30 mouse cellular contexts compared by ENCODE assay signal in the genomic region with DNA sequence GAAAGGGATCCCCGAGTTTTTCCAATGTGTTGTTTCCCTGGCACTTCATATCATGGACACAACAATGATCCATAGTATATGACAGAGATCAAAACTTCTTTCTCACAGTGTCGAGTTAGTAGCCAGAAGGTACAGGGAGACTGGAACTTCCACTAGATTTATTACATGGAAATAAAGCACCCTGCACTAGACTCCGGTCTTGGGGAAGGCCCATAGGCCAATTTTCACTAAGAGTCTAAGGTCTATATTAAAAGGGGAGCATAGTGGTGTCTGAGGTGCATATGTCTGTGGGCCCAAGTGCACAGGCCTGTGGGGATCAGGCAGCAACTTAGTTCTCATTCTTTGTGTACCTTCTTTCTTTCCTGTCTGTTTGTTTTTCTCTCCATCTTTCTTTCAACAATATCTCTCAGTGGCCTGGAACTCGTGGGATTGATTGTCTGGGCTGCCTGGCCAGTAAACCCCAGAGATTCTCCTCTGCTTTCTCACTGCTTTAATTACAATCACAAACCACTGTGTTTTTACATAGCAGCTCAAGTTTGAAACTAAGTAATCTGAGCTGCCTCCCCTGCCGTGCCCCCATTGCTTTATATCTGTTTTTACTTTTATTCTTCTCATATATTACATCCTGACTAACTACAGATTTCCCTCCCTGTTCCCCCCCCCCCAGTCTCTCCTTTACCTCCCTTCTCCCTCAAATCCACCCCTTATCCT. TPM values are rescaled to one million over a fixed set of nuclear protein-coding genes. Genes with fewer than 3 reads are reported as not detected.
"Had no signal": no experiment of that assay in that cellular context is flagged by ENCODE, and none has a peak within 500 bp of the region (broad histone marks: within the 10 kb centered on the region; RNA-seq: fewer than 3 reads in every experiment).

No protein-coding gene starts in this region.

- H3K27me3 ChIP-seq: heart, embryonic 13.5 days; heart, embryonic 15.5 days; hindbrain, embryonic 13.5 days; hindbrain, embryonic 15.5 days; limb, embryonic 13.5 days; limb, embryonic 15.5 days; liver, embryonic 12.5 days had no signal

- ATAC-seq: forebrain, postnatal 0 days; hindbrain, postnatal 0 days; intestine, embryonic 16.5 days; liver, embryonic 12.5 days had no signal

- H3K4me3 ChIP-seq: heart, adult 2 months; heart, embryonic 13.5 days; heart, embryonic 15.5 days; hindbrain, embryonic 13.5 days; hindbrain, embryonic 15.5 days; limb, embryonic 13.5 days; limb, embryonic 15.5 days; liver, embryonic 12.5 days had no signal

- DNase-seq: forebrain, postnatal 0 days; gastrocnemius, postnatal 14 days; gastrocnemius, postnatal 36 days; heart, adult 11 months; heart, adult 2 months; heart, postnatal 14 days; heart, postnatal 36 days; kidney, adult 11 months; kidney, adult 9 months; kidney, postnatal 25 days; layer of hippocampus, adult 9-11 months; layer of hippocampus, postnatal 36 days; left cerebral cortex, postnatal 4 days had no signal

- H3K4me1 ChIP-seq: heart, embryonic 13.5 days; heart, embryonic 15.5 days; hindbrain, embryonic 13.5 days; hindbrain, embryonic 15.5 days; limb, embryonic 13.5 days; limb, embryonic 15.5 days; liver, embryonic 12.5 days had no signal

- H3K9ac ChIP-seq: forebrain, postnatal 0 days; heart, embryonic 13.5 days; heart, embryonic 15.5 days; hindbrain, embryonic 13.5 days; hindbrain, embryonic 15.5 days; limb, embryonic 13.5 days; limb, embryonic 15.5 days; liver, embryonic 12.5 days; liver, embryonic 14.5 days had no signal

- H3K9me3 ChIP-seq: heart, embryonic 13.5 days; heart, embryonic 15.5 days; hindbrain, embryonic 13.5 days; hindbrain, embryonic 15.5 days; limb, embryonic 13.5 days; limb, embryonic 15.5 days; liver, embryonic 12.5 days had no signal

- H3K27ac ChIP-seq: heart, adult 2 months; heart, embryonic 13.5 days; heart, embryonic 15.5 days; hindbrain, embryonic 13.5 days; hindbrain, embryonic 15.5 days; hindbrain, postnatal 0 days; limb, embryonic 13.5 days; limb, embryonic 15.5 days; liver, embryonic 12.5 days; liver, embryonic 14.5 days had no signal

- H3K36me3 ChIP-seq: heart, embryonic 13.5 days; heart, embryonic 15.5 days; hindbrain, embryonic 13.5 days; hindbrain, embryonic 15.5 days; limb, embryonic 13.5 days; limb, embryonic 15.5 days; liver, embryonic 12.5 days had no signal

- H3K4me2 ChIP-seq: heart, embryonic 11.5 days; heart, embryonic 13.5 days; heart, embryonic 15.5 days; hindbrain, embryonic 13.5 days; hindbrain, embryonic 15.5 days; limb, embryonic 13.5 days; limb, embryonic 15.5 days; liver, embryonic 12.5 days had no signal

RNA-seq across cellular contexts. Expression of a gene that starts 18.3 kb away (rescaled TPM):
- polyA plus RNA-seq: forebrain, postnatal 0 days; gonadal fat pad, adult 2 months; heart, adult 2 months; heart, embryonic 11.5 days; heart, embryonic 13.5 days; heart, embryonic 15.5 days; heart, postnatal 0 days; hindbrain, embryonic 11.5 days; hindbrain, embryonic 13.5 days; hindbrain, embryonic 15.5 days; hindbrain, postnatal 0 days; limb, embryonic 11.5 days; limb, embryonic 13.5 days; limb, embryonic 15.5 days; liver, adult 2 months; liver, embryonic 12.5 days; liver, embryonic 14.5 days had no signal

RNA-seq across cellular contexts. Expression of a gene that starts 38.2 kb away (rescaled TPM):
- polyA plus RNA-seq: forebrain, postnatal 0 days; heart, embryonic 11.5 days; heart, embryonic 13.5 days; heart, embryonic 15.5 days; heart, postnatal 0 days; hindbrain, embryonic 11.5 days; hindbrain, embryonic 13.5 days; hindbrain, embryonic 15.5 days; hindbrain, postnatal 0 days; intestine, embryonic 14.5 days; intestine, embryonic 16.5 days; limb, embryonic 11.5 days; limb, embryonic 13.5 days; limb, embryonic 15.5 days; liver, embryonic 12.5 days; liver, embryonic 14.5 days had no signal
